Mouse (Mus musculus): Measurements from ENCODE around the gene Rcan3. TPM values are rescaled to one million over a fixed set of nuclear protein-coding genes. Genes with fewer than 3 reads are reported as not detected.

The Rcan3 gene
- polyA plus RNA-seq, 1 experiment from 2014 or later = 17.8 TPM

GRCm38 (mm10) chr4:135377241-135377640 lies 56.4 kb downstream of the Rcan3 start:
- no peak overlapping the region for H3K9ac ChIP-seq (ENCODE audit: low read depth, low read length)
- no peak overlapping the region for H3K4me3 ChIP-seq (replicated peaks; ENCODE audit: low read depth, low read length)
- ATAC-seq (replicated peaks; ENCODE audit: low FRiP score, low read depth) = no peak
- WGBS = 80% methylated on average over 11 of the region's 11 CpGs
- H3K27ac ChIP-seq = no peak overlapping the region
- H3K36me3 ChIP-seq (ENCODE audit: insufficient read depth, low read length) = no peaks in the 10 kb centered on the region
- no peaks in the 10 kb centered on the region for H3K27me3 ChIP-seq (ENCODE audit: insufficient read depth, low read length)
- no peak for TF ChIP-seq CTCF (IDR thresholded peaks at IDR 0.05; ENCODE audit: low read depth)
- no peaks in the 10 kb centered on the region for H3K9me3 ChIP-seq (replicated peaks; ENCODE audit: low read length)
- no peaks in the 10 kb centered on the region for H3K4me1 ChIP-seq (replicated peaks; ENCODE audit: insufficient read depth, low read length)
- no peak for DNase-seq (ENCODE audit: low spot score)
- H3K4me2 ChIP-seq (ENCODE audit: low read length) = no peak overlapping the region

- no peak overlapping the region for H3K4me3 ChIP-seq (replicated peaks; ENCODE audit: low read depth, low read length)
- DNase-seq (ENCODE audit: low spot score) (no peak), ATAC-seq (replicated peaks; ENCODE audit: low FRiP score, low read depth) (no peak)
- no peaks in the 10 kb centered on the region for H3K4me1 ChIP-seq (replicated peaks; ENCODE audit: insufficient read depth, low read length)
- H3K27ac ChIP-seq = no peak overlapping the region
- no peaks in the 10 kb centered on the region for H3K9me3 ChIP-seq (replicated peaks; ENCODE audit: low read length)
- H3K27me3 ChIP-seq (ENCODE audit: insufficient read depth, low read length) = no peaks in the 10 kb centered on the region
- 68% methylated on average over 3 of the region's 3 CpGs for WGBS
- peak; percentile 55 for TF ChIP-seq CTCF (IDR thresholded peaks at IDR 0.05; ENCODE audit: low read depth)
- H3K9ac ChIP-seq (ENCODE audit: low read depth, low read length) = no peak overlapping the region
- no peaks in the 10 kb centered on the region for H3K36me3 ChIP-seq (ENCODE audit: insufficient read depth, low read length)
- no peak overlapping the region for H3K4me2 ChIP-seq (ENCODE audit: low read length)
Measured at GRCm38 (mm10) chr4:135375444-135375843, 58.2 kb downstream of the Rcan3 start.

GRCm38 (mm10) chr4:135373299-135373698 lies 60.4 kb downstream of the Rcan3 start:
- no peak for ATAC-seq (replicated peaks; ENCODE audit: low FRiP score, low read depth)
- Histone ChIP-seq H3K9ac (ENCODE audit: low read depth, low read length) (no peak overlapping the region), H3K27ac (no peak overlapping the region), H3K36me3 (ENCODE audit: insufficient read depth, low read length) (no peaks in the 10 kb centered on the region), H3K4me3 (replicated peaks; ENCODE audit: low read depth, low read length) (no peak overlapping the region), H3K4me2 (ENCODE audit: low read length) (no peak overlapping the region), H3K9me3 (replicated peaks; ENCODE audit: low read length) (no peaks in the 10 kb centered on the region), H3K27me3 (ENCODE audit: insufficient read depth, low read length) (no peaks in the 10 kb centered on the region), H3K4me1 (replicated peaks; ENCODE audit: insufficient read depth, low read length) (no peaks in the 10 kb centered on the region)
- WGBS = 85% methylated on average over 5 of the region's 5 CpGs
- TF ChIP-seq CTCF (IDR thresholded peaks at IDR 0.05; ENCODE audit: low read depth) = 0 out of 2 replicates have a peak, but pooled peaks have one; percentile 31
- DNase-seq (ENCODE audit: low spot score) = no peak

DNA sequence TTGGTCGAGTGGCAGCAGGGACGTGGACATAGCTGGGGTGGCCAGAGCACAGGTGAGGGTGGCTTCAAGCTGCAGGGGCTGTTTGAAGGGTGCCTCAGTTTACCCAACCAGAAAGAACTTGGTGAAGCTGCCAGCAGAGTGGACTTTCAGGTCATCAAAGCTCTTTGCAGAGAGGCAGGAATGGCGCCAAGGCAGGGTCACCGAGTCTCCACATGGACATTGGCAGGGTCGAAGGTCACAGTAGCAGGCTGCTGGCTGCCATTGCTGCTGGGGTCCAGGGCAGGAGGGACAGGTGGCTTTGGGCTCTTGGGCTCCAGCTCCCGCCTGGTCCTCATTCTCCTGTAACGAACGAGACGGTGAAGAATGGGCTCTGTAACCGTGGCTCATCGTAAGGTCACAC lies 63.3 kb downstream of the Rcan3 start:
- Histone ChIP-seq H3K9ac (ENCODE audit: low read depth, low read length) (no peak overlapping the region), H3K27ac (no peak overlapping the region), H3K4me3 (replicated peaks; ENCODE audit: low read depth, low read length) (no peak overlapping the region), H3K4me2 (ENCODE audit: low read length) (no peak overlapping the region), H3K27me3 (ENCODE audit: insufficient read depth, low read length) (no peaks in the 10 kb centered on the region), H3K36me3 (ENCODE audit: insufficient read depth, low read length) (no peaks in the 10 kb centered on the region), H3K4me1 (replicated peaks; ENCODE audit: insufficient read depth, low read length) (no peaks in the 10 kb centered on the region), H3K9me3 (replicated peaks; ENCODE audit: low read length) (no peaks in the 10 kb centered on the region)
- ATAC-seq (replicated peaks; ENCODE audit: low FRiP score, low read depth) (no peak), DNase-seq (ENCODE audit: low spot score) (no peak)
- WGBS = 74% methylated on average over 11 of the region's 11 CpGs
- no peak for TF ChIP-seq CTCF (IDR thresholded peaks at IDR 0.05; ENCODE audit: low read depth)

- DNase-seq (ENCODE audit: low spot score) = no peak
Measured at GRCm38 (mm10) chr4:135362828-135363227, 70.8 kb downstream of the Rcan3 start.

More at GRCm38 (mm10) chr4:135362828-135363227, 70.8 kb downstream of the Rcan3 start:
- 44% methylated on average over 6 of the region's 6 CpGs for WGBS
- Histone ChIP-seq H3K9me3 (replicated peaks; ENCODE audit: low read length) (no peaks in the 10 kb centered on the region), H3K9ac (ENCODE audit: low read depth, low read length) (no peak overlapping the region), H3K4me1 (replicated peaks; ENCODE audit: insufficient read depth, low read length) (no peaks in the 10 kb centered on the region), H3K4me2 (ENCODE audit: low read length) (no peak overlapping the region), H3K27ac (no peak overlapping the region), H3K36me3 (ENCODE audit: insufficient read depth, low read length) (no peaks in the 10 kb centered on the region), H3K4me3 (replicated peaks; ENCODE audit: low read depth, low read length) (no peak overlapping the region), H3K27me3 (ENCODE audit: insufficient read depth, low read length) (no peaks in the 10 kb centered on the region)
- no peak for TF ChIP-seq CTCF (IDR thresholded peaks at IDR 0.05; ENCODE audit: low read depth)
- no peak for ATAC-seq (replicated peaks; ENCODE audit: low FRiP score, low read depth)

MicroRNAs encoded within 50 kb of the gene (microRNA counts, 519-probe panel; counts per million panel counts)
- microRNA mmu-miR-700 = 330 counts per million, percentile 68 among the panel's probes with 10 or more counts

Small RNA genes within 50 kb of the gene (microRNA-seq; reads per million reads assigned to microRNA genes)
- gene Mir700 = 164 reads per million, percentile 56 among the genes with 10 or more reads in this experiment

Other genes with a start within 250 kb of the Rcan3 start
- 147 and 166 TPM in 2 replicates for gene Clic4, start 161.0 kb downstream of the Rcan3 start, polyA plus RNA-seq (2015; fragmentation: Nextera tagmentation; extraction: Ambion mirVana)
- 183 and 203 TPM in 2 replicates for gene Srrm1, start 80.5 kb downstream of the Rcan3 start, polyA plus RNA-seq (2015; fragmentation: Nextera tagmentation; extraction: Ambion mirVana)
- gene Ncmap, start 35.6 kb downstream of the Rcan3 start, polyA plus RNA-seq (2015; fragmentation: Nextera tagmentation; extraction: Ambion mirVana) = 2.0 and 2.6 TPM in 2 replicates
- gene Stpg1, start 60.9 kb upstream of the Rcan3 start, polyA plus RNA-seq (2015; fragmentation: Nextera tagmentation; extraction: Ambion mirVana) = 0.42 and 0.52 TPM in 2 replicates
- 6.3 and 6.8 TPM in 2 replicates for gene Nipal3, start 61.2 kb upstream of the Rcan3 start, polyA plus RNA-seq (2015; fragmentation: Nextera tagmentation; extraction: Ambion mirVana)
- gene Grhl3, start 139.8 kb upstream of the Rcan3 start, polyA plus RNA-seq (2015; fragmentation: Nextera tagmentation; extraction: Ambion mirVana) = 3.6 and 4.6 TPM in 2 replicates

Data from kidney, postnatal 0 days (tissue).